Mouse (Mus musculus): ENCODE measurements at regions not wholly inside any gene's neighbourhood (a gene's known extent, or its start where the extent isn't known, plus 50 kb on each side); places are given as distances from the start of the nearest gene placed in this dataset.

DNA sequence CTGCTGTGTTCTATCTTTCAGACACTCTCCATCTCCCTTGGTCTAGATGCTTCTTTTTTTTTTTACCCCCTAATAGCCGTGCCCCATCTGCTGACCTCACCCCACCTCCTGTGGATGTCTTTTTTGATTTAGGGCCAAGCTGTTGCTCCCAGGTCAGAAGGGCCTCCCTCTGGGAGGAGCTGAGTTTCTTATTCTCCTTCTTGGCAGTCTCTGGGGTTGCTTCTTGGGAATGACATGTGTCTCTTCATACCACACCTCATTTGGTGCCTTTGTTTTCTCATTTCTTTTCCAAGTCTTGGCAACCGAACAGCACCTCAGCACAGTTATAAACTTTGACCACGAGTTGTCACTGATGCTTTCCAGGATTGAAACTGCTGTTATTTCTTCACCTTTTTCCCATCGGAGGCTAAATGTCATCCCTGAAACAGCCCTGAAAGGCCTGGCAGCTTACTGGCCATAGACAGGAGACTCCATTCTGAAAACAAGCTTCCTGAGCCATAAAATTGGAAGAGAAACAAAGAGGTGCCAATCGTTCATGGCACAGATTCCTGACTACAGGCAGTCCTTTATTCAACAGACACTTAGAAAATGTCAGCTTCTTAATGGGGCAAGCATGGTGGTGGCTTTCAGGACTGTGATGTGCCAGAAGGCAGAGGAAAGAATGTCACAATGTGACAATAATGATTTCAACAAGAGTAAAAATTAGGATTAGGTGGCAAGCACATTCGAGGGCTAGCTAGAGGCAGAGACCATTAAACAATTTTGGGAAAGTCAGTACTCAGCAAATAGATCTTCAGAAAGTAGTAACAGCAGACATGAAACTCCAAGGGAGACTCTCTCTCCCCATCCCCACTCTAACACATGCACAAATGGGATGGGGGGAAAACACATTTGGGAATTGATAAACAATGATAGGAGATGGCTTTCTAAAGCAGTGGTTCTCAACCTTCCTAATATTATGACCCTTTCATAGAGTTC is 197.1 kb upstream of the Arrdc4 start:
- in situ Hi-C loops (cut with MboI, MseI): no loop called here

DNA sequence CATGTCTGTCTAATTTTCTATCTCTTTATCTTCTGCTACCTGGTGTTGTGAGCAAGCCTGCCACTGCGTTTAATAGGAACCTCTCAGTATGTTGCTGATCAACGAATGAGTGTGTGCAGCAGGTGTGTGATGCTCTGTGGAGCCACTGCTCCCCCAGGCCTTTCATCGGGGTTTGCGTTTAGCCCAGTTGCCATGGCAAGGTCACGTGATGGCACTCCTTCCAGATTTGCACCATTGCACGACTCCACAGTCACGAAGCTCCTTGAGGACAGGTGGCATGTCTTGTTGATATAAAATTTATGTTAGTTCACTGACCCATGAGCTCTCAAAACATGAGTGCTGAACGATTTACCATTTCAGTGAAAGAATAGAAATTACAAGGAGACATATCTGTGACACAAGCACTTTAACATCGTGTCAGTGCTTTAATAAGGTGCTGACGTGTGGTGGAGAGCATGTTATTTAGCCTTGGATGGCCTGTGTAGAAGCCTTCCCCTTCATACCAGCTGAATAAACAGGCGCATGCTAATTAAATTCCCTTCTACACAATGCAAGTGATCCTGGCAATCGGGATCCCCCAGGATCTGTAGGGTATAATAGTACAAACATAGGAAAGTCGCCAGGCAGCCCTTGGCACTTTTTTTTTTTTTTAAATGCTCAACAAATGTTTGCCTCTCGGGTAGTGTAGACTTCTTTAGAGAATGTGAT is 181.7 kb upstream of the Arrdc4 start:
- in situ Hi-C loops (cut with MboI, MseI): no loop called here

DNA sequence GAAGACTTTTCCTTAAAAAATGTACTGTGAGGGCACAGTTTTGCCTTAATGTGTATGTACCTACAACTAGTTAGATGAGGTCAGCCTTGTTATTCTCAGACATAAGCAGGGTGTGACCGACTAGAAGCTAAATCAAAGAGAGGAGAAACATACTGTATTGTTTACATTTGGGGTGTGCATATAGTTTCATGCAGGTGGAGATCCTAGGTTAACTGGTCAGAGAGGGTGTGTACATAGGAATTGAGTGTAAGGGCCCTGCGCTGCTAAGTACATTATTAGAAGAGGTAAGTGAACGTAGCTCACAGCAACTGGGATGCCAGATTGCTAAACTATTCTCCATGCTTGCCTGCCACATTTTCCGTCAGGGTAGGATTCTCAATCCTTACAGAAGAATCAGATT is 180.6 kb upstream of the Arrdc4 start:
- in situ Hi-C loops (cut with MboI, MseI): no loop called here

GRCm38 (mm10) chr7:68925640-68926039 is 176.6 kb upstream of the Arrdc4 start:
- in situ Hi-C loops (cut with MboI, MseI): no loop called here

GRCm38 (mm10) chr7:68918632-68919435 is 169.8 kb upstream of the Arrdc4 start:
- in situ Hi-C loops (cut with MboI, MseI): no loop called here

- in situ Hi-C loops (cut with MboI, MseI): no loop called here
Measured at GRCm38 (mm10) chr7:68917876-68918200, 168.8 kb upstream of the Arrdc4 start.

- in situ Hi-C loops (cut with MboI, MseI): no loop called here
Measured at GRCm38 (mm10) chr7:68917137-68917875, 168.3 kb upstream of the Arrdc4 start.

DNA sequence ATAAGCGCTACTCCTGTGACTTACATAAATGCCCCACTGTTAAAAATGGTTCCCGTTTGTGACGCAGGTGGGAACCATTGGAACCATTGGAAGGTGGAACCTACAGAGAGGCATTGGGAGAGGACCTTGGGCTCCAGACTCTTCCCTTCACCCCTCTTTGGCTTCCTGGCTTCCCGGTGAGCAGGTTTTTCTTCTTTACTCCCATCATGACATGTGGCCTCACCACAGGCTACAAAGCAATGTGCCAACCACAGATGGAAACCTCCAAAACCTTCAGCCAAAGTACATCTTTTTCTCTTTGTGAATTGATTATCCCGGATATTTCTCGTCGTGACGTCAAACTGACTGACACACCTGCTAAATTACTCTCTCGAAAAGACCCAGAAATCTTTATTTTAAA is 166.9 kb upstream of the Arrdc4 start:
- in situ Hi-C loops (cut with MboI, MseI): no loop called here

DNA sequence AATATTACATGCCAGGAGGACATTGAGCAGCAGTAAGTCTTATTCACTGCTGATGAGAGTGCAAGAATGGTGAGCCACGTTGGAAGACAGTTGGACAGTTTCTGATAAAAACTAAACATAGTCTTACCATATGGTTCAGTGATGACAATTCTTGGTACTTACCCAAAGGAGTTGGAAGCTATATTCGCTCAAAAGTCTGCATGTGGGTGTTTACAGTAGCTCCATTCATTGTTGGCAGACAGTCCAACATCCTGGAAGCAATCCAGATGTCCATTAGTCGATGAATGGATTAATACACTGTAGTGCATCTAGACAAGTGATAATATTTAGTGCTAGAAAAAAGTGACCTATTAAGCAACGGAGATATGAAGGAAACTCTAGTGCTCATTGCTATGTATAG is 165.3 kb upstream of the Arrdc4 start:
- in situ Hi-C loops (cut with MboI, MseI): no loop called here

GRCm38 (mm10) chr7:68911989-68912655 is 163.1 kb upstream of the Arrdc4 start:
- in situ Hi-C loops (cut with MboI, MseI): no loop called here

GRCm38 (mm10) chr7:68911562-68911961 is 162.5 kb upstream of the Arrdc4 start:
- in situ Hi-C loops (cut with MboI, MseI): no loop called here

DNA sequence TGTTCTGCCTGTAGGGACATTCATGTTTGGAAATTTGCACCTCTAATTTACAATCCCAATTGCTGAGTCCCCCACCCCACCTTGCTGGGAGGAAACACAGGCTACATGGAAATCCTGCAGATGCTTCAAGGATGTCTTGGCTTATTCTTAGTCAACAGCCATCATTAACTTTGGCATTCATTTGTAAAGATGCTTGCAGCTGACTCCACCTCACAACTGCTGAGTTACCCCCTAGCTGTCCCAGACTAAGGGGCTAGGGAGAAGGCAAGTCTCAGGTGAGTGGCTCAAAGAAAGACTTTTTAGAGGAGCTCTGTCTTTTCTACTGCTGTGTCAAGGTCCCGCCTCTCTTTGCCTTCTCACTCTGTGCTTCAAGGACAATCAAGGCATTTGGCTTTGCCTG is 160.7 kb upstream of the Arrdc4 start:
- in situ Hi-C loops (cut with MboI, MseI): no loop called here

- in situ Hi-C loops (cut with MboI, MseI): no loop called here
Measured at GRCm38 (mm10) chr7:68908401-68908834, 159.4 kb upstream of the Arrdc4 start.

GRCm38 (mm10) chr7:68907867-68908266 is 158.8 kb upstream of the Arrdc4 start:
- in situ Hi-C loops (cut with MboI, MseI): no loop called here

GRCm38 (mm10) chr7:68906771-68907395 is 157.8 kb upstream of the Arrdc4 start:
- in situ Hi-C loops (cut with MboI, MseI): no loop called here

DNA sequence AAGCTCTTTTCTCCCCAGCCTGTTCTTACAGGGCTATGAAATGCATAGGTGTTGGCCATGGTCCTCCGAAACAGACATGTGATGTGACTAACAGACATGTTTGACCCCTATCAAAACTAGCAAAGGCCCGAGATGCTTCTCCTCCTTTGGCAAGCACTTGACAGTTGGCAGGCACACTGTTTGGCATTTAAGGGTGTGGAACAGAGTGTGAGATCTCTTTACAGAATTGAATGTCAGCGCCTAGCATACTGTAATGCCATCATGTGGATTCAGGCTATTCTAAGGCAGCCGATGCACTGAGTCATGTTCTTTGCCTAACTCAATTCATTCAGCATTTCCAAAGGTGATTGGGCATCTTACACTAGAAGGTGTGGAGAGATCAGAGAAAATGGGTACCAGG is 156.8 kb upstream of the Arrdc4 start:
- in situ Hi-C loops (cut with MboI, MseI): no loop called here

- in situ Hi-C loops (cut with MboI, MseI): no loop called here
Measured at GRCm38 (mm10) chr7:68886173-68886572, 137.1 kb upstream of the Arrdc4 start.

GRCm38 (mm10) chr7:68873008-68873407 is 124.0 kb upstream of the Arrdc4 start:
- in situ Hi-C loops (cut with MboI, MseI): no loop called here

DNA sequence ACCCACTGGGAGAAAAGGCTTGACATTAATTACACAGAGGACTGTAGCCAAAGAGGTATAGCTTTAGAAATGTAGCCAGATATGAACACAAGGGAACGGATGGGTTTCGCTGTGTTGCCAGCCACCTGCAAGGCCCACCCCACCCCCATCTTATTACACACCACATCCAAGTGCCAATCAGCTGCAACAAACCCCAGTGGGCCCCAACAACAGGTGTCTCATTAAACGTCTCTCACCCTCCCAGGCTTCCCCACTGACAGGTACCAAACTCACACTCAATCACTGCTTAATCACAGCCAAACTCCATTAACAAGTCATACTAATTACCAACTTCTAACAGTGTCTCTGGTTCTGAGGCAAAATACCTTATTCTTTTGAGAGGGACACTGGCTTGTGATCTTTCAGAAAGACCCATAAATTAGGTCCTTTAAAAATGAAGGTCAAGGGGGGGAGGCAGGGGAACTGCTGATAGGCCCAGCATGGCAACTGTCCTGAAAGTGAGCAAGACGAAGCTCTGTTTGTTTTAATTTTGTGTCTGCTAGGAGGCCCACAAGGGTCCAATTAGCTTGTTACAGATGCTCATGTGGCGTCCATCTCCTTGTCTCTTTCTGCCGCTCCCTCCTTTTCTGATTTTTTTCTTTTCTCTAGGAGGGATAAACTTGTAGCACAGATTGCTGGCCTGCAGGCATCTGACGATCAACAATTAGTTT is 115.4 kb upstream of the Arrdc4 start:
- in situ Hi-C loops (cut with MboI, MseI): no loop called here
